Mouse (Mus musculus) left cerebral cortex, postnatal 14 days (tissue): ENCODE measurements around the gene Hipk1. TPM values are rescaled to one million over a fixed set of nuclear protein-coding genes. Genes with fewer than 3 reads are reported as not detected.

Experiments used
- DNase-seq, 2 experiments: peaks; one replicate each; pipeline ENCODE4 v3.0.0; 2021 to 2022; ENCODE audit warnings: low spot score in 2 of 2, mixed read lengths in 1 of 2
- intact Hi-C: fragments of 180-260 bp; cut with DNase I; formaldehyde crosslinking; loops from one replicate; pipeline ENCODE4 v1.15.1; 2025
- total RNA-seq, 2 experiments: library from RNA; stranded (reverse); gene quantifications; 2 replicates each; pipeline ENCODE4 v1.2.3; 2021

The Hipk1 gene
- total RNA-seq, 2 experiments from 2014 or later = 77.1 to 88.6 TPM

GRCm38 (mm10) chr3:103766789-103767188, 24.6 kb downstream of the Hipk1 start:
- DNase-seq = no peak
- intact Hi-C loops = no loop called here

GRCm38 (mm10) chr3:103759261-103759970, 31.9 kb downstream of the Hipk1 start:
- intact Hi-C loops = loop anchor here (10.0 kb wide), 1 partner anchor 715 kb away; no protein-coding TSS in a partner anchor
- no peak for DNase-seq

- no peak for DNase-seq
- intact Hi-C loops = loop anchor here (10.0 kb wide), 1 partner anchor 714 kb away; no protein-coding TSS in a partner anchor
Observed at GRCm38 (mm10) chr3:103758456-103758855, 32.9 kb downstream of the Hipk1 start.

GRCm38 (mm10) chr3:103756920-103757319, 34.4 kb downstream of the Hipk1 start:
- DNase-seq = no peak
- intact Hi-C loops = loop anchor here (10.0 kb wide), 1 partner anchor 712 kb away; no protein-coding TSS in a partner anchor

- DNase-seq = no peak
- intact Hi-C loops = loop anchor here (10.0 kb wide), 1 partner anchor 711 kb away; no protein-coding TSS in a partner anchor
Observed at GRCm38 (mm10) chr3:103755351-103755750, 36.0 kb downstream of the Hipk1 start.

- intact Hi-C loops = loop anchor here (10.0 kb wide), 1 partner anchor 707 kb away; no protein-coding TSS in a partner anchor
- DNase-seq = no peak
Observed at GRCm38 (mm10) chr3:103751558-103751957, 39.8 kb downstream of the Hipk1 start.

- intact Hi-C loops = no loop called here
Observed at GRCm38 (mm10) chr3:103746711-103747110, 44.7 kb downstream of the Hipk1 start.

GRCm38 (mm10) chr3:103745001-103745770, 46.2 kb downstream of the Hipk1 start:
- intact Hi-C loops = no loop called here
- no peak for DNase-seq

More at GRCm38 (mm10) chr3:103746711-103747110, 44.7 kb downstream of the Hipk1 start:
- no peak for DNase-seq

- intact Hi-C loops = no loop called here
- no peak for DNase-seq
Observed at GRCm38 (mm10) chr3:103743208-103743607, 48.2 kb downstream of the Hipk1 start.

- intact Hi-C loops = no loop called here
Observed at GRCm38 (mm10) chr3:103740342-103740741, 51.0 kb downstream of the Hipk1 start.

GRCm38 (mm10) chr3:103739329-103739728, 52.0 kb downstream of the Hipk1 start, which contains the start of gene Gm10964:
Gene Gm10964 (plus strand): TSS chr3:103739366.
- intact Hi-C loops = loop anchor here (10.0 kb wide), 2 partner anchors 165 to 315 kb away; partner anchors contain the start of gene Syt6
- DNase-seq = no peak

More at GRCm38 (mm10) chr3:103740342-103740741, 51.0 kb downstream of the Hipk1 start:
- no peak for DNase-seq

GRCm38 (mm10) chr3:103737778-103738571, 53.4 kb downstream of the Hipk1 start, which contains the start of gene Olfml3:
Gene Olfml3 (minus strand): TSS chr3:103738001.
- intact Hi-C loops = loop anchor here (1.0 to 10.0 kb wide), 3 partner anchors 163 to 345 kb away; partner anchors contain the start of gene Syt6
- peak; percentile 94 to 95 for DNase-seq

- intact Hi-C loops = loop anchor here (10.0 kb wide), 2 partner anchors 162 to 312 kb away; partner anchors contain the start of gene Syt6
- peak in 1 of 2 experiments; percentile 43 for DNase-seq
Observed at GRCm38 (mm10) chr3:103737061-103737754, 54.2 kb downstream of the Hipk1 start.

GRCm38 (mm10) chr3:103735776-103736600, 55.4 kb downstream of the Hipk1 start:
- intact Hi-C loops = loop anchor here (10.0 kb wide), 2 partner anchors 161 to 311 kb away; partner anchors contain the start of gene Syt6
- DNase-seq = no peak

GRCm38 (mm10) chr3:103734696-103735519, 56.5 kb downstream of the Hipk1 start:
- intact Hi-C loops = loop anchor here (10.0 kb wide), 2 partner anchors 160 to 310 kb away; partner anchors contain the start of gene Syt6

More at GRCm38 (mm10) chr3:103734696-103735519, 56.5 kb downstream of the Hipk1 start:
- no peak for DNase-seq
